Mouse (Mus musculus) neural tube, embryonic 15.5 days (tissue): ENCODE data around the gene Mindy4b-ps. TPM values are rescaled to one million over a fixed set of nuclear protein-coding genes. Genes with fewer than 3 reads are reported as not detected.
"Not testable (repeated sequence)": the region's sequence is repeated elsewhere in the genome, so short reads cannot be mapped to it uniquely, and the experiment has no call there.

ENCODE experiments used
- ATAC-seq: fragments of 200-750 bp; cut with Nextera tagmentation; 2 replicates; pipeline ENCODE4 v1.8.0; 2017; ENCODE audit warnings: mild to moderate bottlenecking, moderate TSS enrichment, moderate library complexity; ENCODE audit not compliant: low FRiP score
- H3K27ac ChIP-seq: fragments of 300-500 bp; sonication (generic); replicated peaks from 2 replicates; pipeline ENCODE4 v1.5.1; 2015; ENCODE audit warnings: mild to moderate bottlenecking, inconsistent platforms
- H3K27me3 ChIP-seq: fragments of 300-500 bp; sonication (generic); replicated peaks from 2 replicates; pipeline ENCODE4 v1.6.1; 2015; ENCODE audit warnings: inconsistent platforms
- H3K36me3 ChIP-seq: fragments of 300-500 bp; sonication (generic); 2 replicates; pipeline ENCODE4 v1.6.1; 2015; ENCODE audit warnings: inconsistent platforms
- H3K4me1 ChIP-seq: fragments of 300-500 bp; sonication (generic); 2 replicates; pipeline ENCODE4 v1.6.1; 2015; ENCODE audit warnings: inconsistent platforms
- H3K4me2 ChIP-seq: fragments of 300-500 bp; sonication (generic); 2 replicates; pipeline ENCODE4 v1.6.1; 2015; ENCODE audit warnings: inconsistent platforms, mild to moderate bottlenecking, moderate library complexity
- H3K4me3 ChIP-seq: fragments of 300-500 bp; sonication (generic); replicated peaks from 2 replicates; pipeline ENCODE4 v1.5.1; 2015; ENCODE audit warnings: mild to moderate bottlenecking, inconsistent platforms
- H3K9ac ChIP-seq: fragments of 300-500 bp; sonication (generic); replicated peaks from 2 replicates; pipeline ENCODE4 v1.6.1; 2015; ENCODE audit warnings: mild to moderate bottlenecking, inconsistent platforms
- H3K9me3 ChIP-seq: fragments of 300-500 bp; sonication (generic); replicated peaks from 2 replicates; pipeline ENCODE4 v1.6.1; 2016; ENCODE audit warnings: inconsistent platforms
- WGBS: fragments of 180-500 bp; shearing (Covaris S2); methylation state at CpG from one replicate; pipeline ENCODE4 v1.1.7; 2015; ENCODE audit warnings: mixed read lengths; 5-methylcytosine and 5-hydroxymethylcytosine counted together
- polyA plus RNA-seq: library from polyadenylated mRNA; unstranded; fragments of >200 nt; fragmentation: Nextera tagmentation; extraction: Ambion mirVana; gene quantifications from 2 replicates; pipeline ENCODE4 v1.2.1, GENCODE M21; 2015

Gene Mindy4b-ps
- polyA plus RNA-seq: 0.17 and 0.26 TPM in 2 replicates

GRCm38 (mm10) chr3:58822211-58822610, at the start of gene Mindy4b-ps:
Gene Mindy4b-ps, minus strand, starts transcription at chr3:58822311.
- Histone ChIP-seq H3K9me3 (no peaks in the 10 kb centered on the region), H3K36me3 (no peaks in the 10 kb centered on the region), H3K9ac (no peak within 1 kb of the TSS), H3K4me3 (no peak within 1 kb of the TSS), H3K27ac (no peak within 1 kb of the TSS), H3K4me1 (peaks cover 5% of the 10 kb centered on the region; the same call in 1 of the 2 replicates), H3K27me3 (no peaks in the 10 kb centered on the region), H3K4me2 (no peak within 1 kb of the TSS)
- 70% methylated on average over 4 of the region's 4 CpGs for WGBS
- ATAC-seq: no peak

DNA sequence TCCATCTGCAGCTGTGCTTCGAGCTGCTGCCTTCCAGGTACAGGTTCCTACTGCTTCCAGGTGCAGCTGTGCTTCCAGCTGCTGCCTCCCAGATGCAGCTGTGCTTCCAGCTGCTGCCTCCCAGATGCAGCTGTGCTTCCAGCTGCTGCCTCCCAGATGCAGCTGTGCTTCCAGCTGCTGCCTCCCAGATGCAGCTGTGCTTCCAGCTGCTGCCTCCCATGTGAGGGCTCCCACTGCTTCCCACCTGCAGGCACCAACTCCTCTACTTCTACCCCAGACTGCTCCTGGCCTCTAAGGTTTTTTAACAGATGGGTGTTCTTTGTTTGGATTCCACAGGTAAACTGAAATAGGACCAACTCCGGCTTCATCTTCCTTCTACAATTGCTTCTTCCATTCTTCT, 49.8 kb upstream of the Mindy4b-ps start:
- not testable (repeated sequence) for H3K9ac ChIP-seq, H3K4me2 ChIP-seq, H3K27me3 ChIP-seq, H3K36me3 ChIP-seq, H3K4me3 ChIP-seq, ATAC-seq, H3K4me1 ChIP-seq, H3K27ac ChIP-seq, H3K9me3 ChIP-seq
- WGBS: 69% methylated on average over 2 of the region's 2 CpGs

- Histone ChIP-seq H3K27me3 (no peaks in the 10 kb centered on the region), H3K9me3 (no peaks in the 10 kb centered on the region), H3K36me3 (no peaks in the 10 kb centered on the region), H3K4me2 (no peak overlapping the region), H3K4me3 (no peak overlapping the region), H3K27ac (no peak overlapping the region), H3K4me1 (0 out of 2 replicates have a peak, but pooled peaks cover 2% of the 10 kb centered on the region), H3K9ac (no peak overlapping the region)
- ATAC-seq: no peak
- 30% methylated on average over 7 of the region's 7 CpGs for WGBS
Observed at GRCm38 (mm10) chr3:58865690-58866089, 43.6 kb upstream of the Mindy4b-ps start.

GRCm38 (mm10) chr3:58862976-58863375, 40.9 kb upstream of the Mindy4b-ps start:
- WGBS: 77% methylated on average over 2 of the region's 2 CpGs
- H3K4me2 ChIP-seq: no peak overlapping the region
- ATAC-seq: no peak

DNA sequence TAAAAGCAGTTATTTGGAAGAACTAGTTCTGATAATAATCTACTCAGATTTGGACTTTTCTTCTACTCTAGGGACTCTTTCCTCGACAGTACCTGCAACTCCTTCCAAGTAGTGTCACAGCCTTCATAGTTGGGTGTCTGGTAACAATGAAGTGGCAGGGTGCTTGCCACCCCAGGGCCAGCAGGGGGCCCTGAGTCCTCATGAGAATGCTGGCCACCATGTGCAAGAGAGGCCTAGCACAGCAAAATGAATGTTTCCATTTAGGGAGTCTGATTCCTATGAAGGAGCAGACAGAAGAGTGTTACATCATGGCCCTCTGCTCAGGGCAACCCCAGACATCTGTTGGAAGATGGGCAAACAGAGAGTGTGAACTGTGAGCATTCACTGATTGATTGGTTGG, 21.3 kb upstream of the Mindy4b-ps start:
- 74% methylated on average over 1 of the region's 1 CpGs for WGBS
- ATAC-seq: no peak
- Histone ChIP-seq H3K27ac (no peak overlapping the region), H3K36me3 (no peaks in the 10 kb centered on the region), H3K27me3 (no peaks in the 10 kb centered on the region), H3K4me3 (no peak overlapping the region), H3K9me3 (no peaks in the 10 kb centered on the region), H3K9ac (no peak overlapping the region), H3K4me2 (no peak overlapping the region), H3K4me1 (no peaks in the 10 kb centered on the region)

More at GRCm38 (mm10) chr3:58862976-58863375, 40.9 kb upstream of the Mindy4b-ps start:
- Histone ChIP-seq H3K36me3 (no peaks in the 10 kb centered on the region), H3K4me1 (0 out of 2 replicates have a peak, but pooled peaks cover 2% of the 10 kb centered on the region), H3K27ac (no peak overlapping the region), H3K27me3 (no peaks in the 10 kb centered on the region), H3K4me3 (no peak overlapping the region), H3K9me3 (no peaks in the 10 kb centered on the region), H3K9ac (no peak overlapping the region)

- no peak overlapping the region for H3K4me3 ChIP-seq
- WGBS: 81% methylated on average over 5 of the region's 5 CpGs
- peak; percentile 55; the same call in 1 of the 2 replicates for ATAC-seq
Observed at GRCm38 (mm10) chr3:58833442-58834160, 11.5 kb upstream of the Mindy4b-ps start.

DNA sequence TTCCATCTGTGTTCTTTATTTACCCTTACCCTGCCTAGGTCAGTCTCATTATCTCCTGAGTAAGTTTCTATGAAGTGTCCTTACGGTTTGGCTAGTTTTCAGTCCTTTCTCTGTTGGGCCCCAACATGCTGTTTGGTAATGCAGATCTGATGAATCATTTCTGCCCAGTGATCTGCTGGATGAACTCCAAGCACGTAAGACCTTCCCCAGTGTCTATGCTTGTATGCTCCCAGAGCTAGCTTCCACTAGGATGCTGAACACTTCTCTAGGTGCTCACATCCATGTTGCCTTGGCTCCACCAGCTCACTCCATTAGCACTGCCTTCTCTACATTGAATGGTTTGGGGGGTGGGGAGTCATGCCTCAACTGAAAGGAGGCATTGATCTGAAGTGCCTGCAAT, 10.8 kb upstream of the Mindy4b-ps start:
- WGBS: 87% methylated on average over 2 of the region's 2 CpGs
- no peak overlapping the region for H3K4me2 ChIP-seq
- H3K4me3 ChIP-seq: no peak overlapping the region
- H3K27me3 ChIP-seq: no peaks in the 10 kb centered on the region; the same call in 1 of the 2 replicates
- H3K9ac ChIP-seq: no peak overlapping the region
- H3K9me3 ChIP-seq: no peaks in the 10 kb centered on the region
- H3K4me1 ChIP-seq: no peaks in the 10 kb centered on the region
- no peaks in the 10 kb centered on the region for H3K36me3 ChIP-seq
- H3K27ac ChIP-seq: no peak overlapping the region
- ATAC-seq: no peak

More at GRCm38 (mm10) chr3:58833442-58834160, 11.5 kb upstream of the Mindy4b-ps start:
- Histone ChIP-seq H3K4me2 (no peak overlapping the region), H3K36me3 (no peaks in the 10 kb centered on the region), H3K4me1 (no peaks in the 10 kb centered on the region), H3K9ac (no peak overlapping the region), H3K27me3 (no peaks in the 10 kb centered on the region; the same call in 1 of the 2 replicates), H3K9me3 (no peaks in the 10 kb centered on the region), H3K27ac (no peak overlapping the region)

GRCm38 (mm10) chr3:58831586-58831985, 9.5 kb upstream of the Mindy4b-ps start:
- Histone ChIP-seq H3K27ac (no peak overlapping the region), H3K9ac (no peak overlapping the region), H3K9me3 (no peaks in the 10 kb centered on the region), H3K36me3 (no peaks in the 10 kb centered on the region), H3K4me1 (no peaks in the 10 kb centered on the region), H3K4me2 (no peak overlapping the region), H3K4me3 (no peak overlapping the region), H3K27me3 (no peaks in the 10 kb centered on the region; the same call in 1 of the 2 replicates)
- no peak for ATAC-seq
- 88% methylated on average over 5 of the region's 5 CpGs for WGBS

DNA sequence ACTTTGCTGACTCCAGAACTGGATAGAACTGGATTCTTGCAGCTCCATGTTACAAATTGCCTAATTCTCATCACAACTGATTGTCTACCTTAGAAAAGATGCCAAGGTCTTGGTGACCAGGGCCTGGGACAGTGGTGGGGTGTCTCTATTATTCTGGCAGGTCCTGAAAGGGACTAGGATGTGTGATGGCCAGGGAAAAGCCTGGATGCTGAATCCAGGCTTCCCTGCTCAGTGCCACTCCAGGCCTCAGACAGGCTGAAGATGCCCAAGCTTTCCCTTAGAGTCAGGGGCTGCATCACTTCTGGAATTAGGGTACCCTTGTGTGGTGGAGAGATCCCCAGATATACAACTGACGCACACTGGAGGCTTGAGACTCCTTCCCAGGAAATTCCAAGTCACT, 7.8 kb upstream of the Mindy4b-ps start:
- no peaks in the 10 kb centered on the region for H3K36me3 ChIP-seq
- no peaks in the 10 kb centered on the region for H3K9me3 ChIP-seq
- ATAC-seq: no peak
- no peaks in the 10 kb centered on the region for H3K4me1 ChIP-seq
- no peak overlapping the region for H3K4me2 ChIP-seq
- H3K27ac ChIP-seq: no peak overlapping the region
- no peaks in the 10 kb centered on the region; the same call in 1 of the 2 replicates for H3K27me3 ChIP-seq
- H3K4me3 ChIP-seq: no peak overlapping the region
- no peak overlapping the region for H3K9ac ChIP-seq
- 79% methylated on average over 1 of the region's 1 CpGs for WGBS

GRCm38 (mm10) chr3:58828366-58829153, 6.4 kb upstream of the Mindy4b-ps start:
- no peak overlapping the region for H3K9ac ChIP-seq
- H3K27ac ChIP-seq: no peak overlapping the region
- H3K27me3 ChIP-seq: no peaks in the 10 kb centered on the region; the same call in 1 of the 2 replicates
- no peaks in the 10 kb centered on the region for H3K36me3 ChIP-seq
- 77% methylated on average over 14 of the region's 14 CpGs for WGBS
- no peaks in the 10 kb centered on the region for H3K4me1 ChIP-seq
- H3K4me2 ChIP-seq: no peak overlapping the region
- no peaks in the 10 kb centered on the region for H3K9me3 ChIP-seq
- H3K4me3 ChIP-seq: no peak overlapping the region
- no peak for ATAC-seq

GRCm38 (mm10) chr3:58826266-58826665, 4.2 kb upstream of the Mindy4b-ps start:
- ATAC-seq: peak; percentile 41; the same call in 1 of the 2 replicates
- Histone ChIP-seq H3K27me3 (no peaks in the 10 kb centered on the region; the same call in 1 of the 2 replicates), H3K4me3 (no peak overlapping the region)

More at GRCm38 (mm10) chr3:58826266-58826665, 4.2 kb upstream of the Mindy4b-ps start:
- 11% methylated on average over 4 of the region's 4 CpGs for WGBS
- no peak overlapping the region for H3K4me2 ChIP-seq
- no peak overlapping the region for H3K27ac ChIP-seq
- no peaks in the 10 kb centered on the region for H3K36me3 ChIP-seq
- H3K9ac ChIP-seq: no peak overlapping the region
- H3K9me3 ChIP-seq: no peaks in the 10 kb centered on the region
- no peaks in the 10 kb centered on the region for H3K4me1 ChIP-seq
